Mouse (Mus musculus): ENCODE results near the gene Cipc. TPM values are rescaled to one million over a fixed set of nuclear protein-coding genes. Genes with fewer than 3 reads are reported as not detected.

Gene Cipc
- polyA plus RNA-seq, 1 experiment from 2014 or later: 24.7 TPM

DNA sequence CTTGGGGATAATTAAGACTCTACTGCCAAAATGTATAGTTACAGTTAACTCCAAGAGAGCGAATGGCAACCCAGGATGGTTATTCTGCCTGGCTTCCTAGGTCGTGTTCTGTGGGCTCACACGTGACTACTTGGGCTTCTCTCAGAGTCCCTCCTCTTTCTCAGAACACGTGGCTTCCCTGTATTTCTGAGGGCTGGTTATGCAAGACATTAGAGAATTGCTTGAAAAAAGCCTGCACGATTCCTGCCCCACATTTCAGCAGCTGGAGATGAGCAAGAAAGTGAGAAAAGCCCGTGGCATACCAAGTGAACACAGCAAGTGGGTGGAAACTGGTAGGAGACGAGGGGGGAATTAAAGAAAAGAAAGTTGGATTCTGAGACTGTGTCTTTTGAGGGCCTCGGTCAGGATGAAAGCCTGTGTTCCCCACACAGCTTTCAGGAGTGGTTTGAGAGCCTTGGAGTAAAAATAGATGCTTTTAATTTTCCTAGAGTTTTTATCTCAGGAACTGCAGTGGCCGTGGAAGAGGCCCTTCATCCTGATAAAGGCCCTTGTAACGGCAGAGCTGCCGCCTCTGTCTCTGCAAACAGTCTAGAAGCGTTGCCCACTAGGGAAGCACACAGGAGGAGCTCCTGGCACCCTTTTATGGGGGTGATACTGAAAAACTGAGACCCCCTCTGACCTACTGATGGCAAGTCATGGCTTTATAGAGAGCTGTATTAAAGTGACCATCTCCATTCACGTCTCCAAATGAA is 21.8 kb downstream of the Cipc start:
- no peak overlapping the region for H3K9ac ChIP-seq
- no peak overlapping the region for H3K27ac ChIP-seq
- no peak for ATAC-seq (ENCODE audit: low FRiP score, low read depth)
- peaks cover 11% of the 10 kb centered on the region for H3K4me1 ChIP-seq
- peaks cover 17% of the 10 kb centered on the region for H3K36me3 ChIP-seq
- no peak overlapping the region for H3K4me3 ChIP-seq
- no peaks in the 10 kb centered on the region for H3K9me3 ChIP-seq
- no peak overlapping the region for H3K4me2 ChIP-seq (replicated peaks)
- 72% methylated on average over 13 of the region's 13 CpGs for WGBS
- H3K27me3 ChIP-seq: no peaks in the 10 kb centered on the region

- Histone ChIP-seq H3K4me1 (peaks cover 17% of the 10 kb centered on the region), H3K27me3 (no peaks in the 10 kb centered on the region), H3K36me3 (peaks cover 14% of the 10 kb centered on the region), H3K27ac (no peak overlapping the region), H3K9ac (no peak overlapping the region), H3K4me3 (no peak overlapping the region), H3K4me2 (replicated peaks) (no peak overlapping the region), H3K9me3 (no peaks in the 10 kb centered on the region)
- no peak for ATAC-seq (ENCODE audit: low FRiP score, low read depth)
- WGBS: 72% methylated on average over 3 of the region's 3 CpGs
Observed at GRCm38 (mm10) chr12:86969220-86969601, 22.4 kb downstream of the Cipc start.

DNA sequence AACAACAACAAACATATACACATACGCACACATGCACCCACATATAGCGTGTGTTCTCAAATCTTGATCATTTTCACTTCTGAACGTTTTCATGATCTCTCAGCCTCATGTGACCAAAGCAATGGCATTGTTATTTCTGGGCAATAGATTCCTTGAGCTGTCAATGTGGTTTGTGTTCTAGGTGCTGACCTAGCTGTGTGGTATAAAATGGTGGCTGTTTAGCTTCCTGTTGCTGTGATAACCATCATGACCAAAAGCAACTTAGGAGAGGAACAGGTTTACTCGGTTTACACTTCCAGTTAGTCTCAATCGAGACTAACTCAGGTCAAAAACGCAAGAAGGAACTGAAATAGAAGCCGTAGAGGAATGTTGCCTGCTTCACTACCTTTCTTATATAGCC is 24.2 kb downstream of the Cipc start:
- no peak for ATAC-seq (ENCODE audit: low FRiP score, low read depth)
- H3K9me3 ChIP-seq: no peaks in the 10 kb centered on the region
- H3K4me2 ChIP-seq (replicated peaks): no peak overlapping the region
- WGBS: 90% methylated on average over 7 of the region's 7 CpGs
- H3K4me1 ChIP-seq: peaks cover 30% of the 10 kb centered on the region
- no peak overlapping the region for H3K4me3 ChIP-seq
- H3K27me3 ChIP-seq: peaks cover 8% of the 10 kb centered on the region
- H3K36me3 ChIP-seq: no peaks in the 10 kb centered on the region
- H3K27ac ChIP-seq: no peak overlapping the region
- no peak overlapping the region for H3K9ac ChIP-seq

- H3K4me3 ChIP-seq: no peak overlapping the region
- peak; percentile 44; the same call in 1 of the 2 replicates for ATAC-seq (ENCODE audit: low FRiP score, low read depth)
- no peaks in the 10 kb centered on the region for H3K9me3 ChIP-seq
- H3K36me3 ChIP-seq: no peaks in the 10 kb centered on the region
- no peak overlapping the region for H3K27ac ChIP-seq
- H3K9ac ChIP-seq: no peak overlapping the region
- WGBS: 13% methylated on average over 7 of the region's 7 CpGs
- H3K4me2 ChIP-seq (replicated peaks): 0 out of 2 replicates have a peak overlapping the region, but pooled peaks have one; percentile 0
- H3K27me3 ChIP-seq: peaks cover 26% of the 10 kb centered on the region
- H3K4me1 ChIP-seq: peaks cover 37% of the 10 kb centered on the region
Observed at GRCm38 (mm10) chr12:86973216-86973615, 26.4 kb downstream of the Cipc start.

- no peak overlapping the region for H3K4me3 ChIP-seq
- no peak overlapping the region for H3K27ac ChIP-seq
- peaks cover 38% of the 10 kb centered on the region for H3K4me1 ChIP-seq
- H3K9me3 ChIP-seq: no peaks in the 10 kb centered on the region
- no peak overlapping the region for H3K9ac ChIP-seq
- H3K27me3 ChIP-seq: peaks cover 31% of the 10 kb centered on the region
- 23% methylated on average over 8 of the region's 8 CpGs for WGBS
- H3K4me2 ChIP-seq (replicated peaks): 0 out of 2 replicates have a peak overlapping the region, but pooled peaks have one; percentile 0
- H3K36me3 ChIP-seq: no peaks in the 10 kb centered on the region
- ATAC-seq (ENCODE audit: low FRiP score, low read depth): peak; percentile 3; the same call in 1 of the 2 replicates
Observed at GRCm38 (mm10) chr12:86973706-86974105, 26.9 kb downstream of the Cipc start.

GRCm38 (mm10) chr12:86974387-86975288 is 27.8 kb downstream of the Cipc start:
- H3K27me3 ChIP-seq: peaks cover 37% of the 10 kb centered on the region
- no peak overlapping the region for H3K27ac ChIP-seq

GRCm38 (mm10) chr12:86975761-86976160 is 28.9 kb downstream of the Cipc start:
- WGBS: 49% methylated on average over 10 of the region's 10 CpGs
- peaks cover 48% of the 10 kb centered on the region for H3K27me3 ChIP-seq
- no peaks in the 10 kb centered on the region for H3K36me3 ChIP-seq
- H3K9ac ChIP-seq: no peak overlapping the region
- no peak overlapping the region for H3K4me3 ChIP-seq
- H3K9me3 ChIP-seq: no peaks in the 10 kb centered on the region
- ATAC-seq (ENCODE audit: low FRiP score, low read depth): no peak
- peaks cover 38% of the 10 kb centered on the region for H3K4me1 ChIP-seq
- H3K4me2 ChIP-seq (replicated peaks): no peak overlapping the region
- H3K27ac ChIP-seq: no peak overlapping the region

More at GRCm38 (mm10) chr12:86974387-86975288, 27.8 kb downstream of the Cipc start:
- peak overlapping the region; percentile 64 for H3K4me2 ChIP-seq (replicated peaks)
- peak overlapping the region; percentile 29 for H3K4me3 ChIP-seq
- no peaks in the 10 kb centered on the region for H3K36me3 ChIP-seq
- peak overlapping the region; percentile 36 for H3K9ac ChIP-seq
- peaks cover 38% of the 10 kb centered on the region for H3K4me1 ChIP-seq
- peak; percentile 51; the same call in 1 of the 2 replicates for ATAC-seq (ENCODE audit: low FRiP score, low read depth)
- H3K9me3 ChIP-seq: no peaks in the 10 kb centered on the region
- 7% methylated on average over 40 of the region's 40 CpGs for WGBS

GRCm38 (mm10) chr12:86976511-86977168 is 29.8 kb downstream of the Cipc start:
- peaks cover 56% of the 10 kb centered on the region for H3K27me3 ChIP-seq
- no peaks in the 10 kb centered on the region for H3K9me3 ChIP-seq
- 50% methylated on average over 6 of the region's 6 CpGs for WGBS

GRCm38 (mm10) chr12:86977833-86978232 is 31.0 kb downstream of the Cipc start:
- WGBS: 13% methylated on average over 15 of the region's 15 CpGs
- 0 out of 2 replicates have a peak, but pooled peaks have one; percentile 41 for ATAC-seq (ENCODE audit: low FRiP score, low read depth)
- peaks cover 68% of the 10 kb centered on the region for H3K27me3 ChIP-seq

More at GRCm38 (mm10) chr12:86976511-86977168, 29.8 kb downstream of the Cipc start:
- Histone ChIP-seq H3K4me1 (peaks cover 38% of the 10 kb centered on the region), H3K9ac (no peak overlapping the region), H3K36me3 (no peaks in the 10 kb centered on the region), H3K27ac (no peak overlapping the region), H3K4me2 (replicated peaks) (no peak overlapping the region), H3K4me3 (no peak overlapping the region)
- no peak for ATAC-seq (ENCODE audit: low FRiP score, low read depth)

GRCm38 (mm10) chr12:86981180-86981579 is 34.3 kb downstream of the Cipc start:
- no peak overlapping the region for H3K9ac ChIP-seq
- no peaks in the 10 kb centered on the region for H3K9me3 ChIP-seq
- no peak overlapping the region for H3K27ac ChIP-seq
- peaks cover 94% of the 10 kb centered on the region for H3K27me3 ChIP-seq
- no peak overlapping the region for H3K4me2 ChIP-seq (replicated peaks)
- H3K4me3 ChIP-seq: no peak overlapping the region
- H3K36me3 ChIP-seq: no peaks in the 10 kb centered on the region
- peaks cover 12% of the 10 kb centered on the region for H3K4me1 ChIP-seq
- whole genome bisulfite sequencing: 28% methylated on average over 9 of the region's 9 CpGs
- ATAC-seq (ENCODE audit: low FRiP score, low read depth): no peak

More at GRCm38 (mm10) chr12:86977833-86978232, 31.0 kb downstream of the Cipc start:
- no peak overlapping the region for H3K27ac ChIP-seq
- H3K36me3 ChIP-seq: no peaks in the 10 kb centered on the region
- no peak overlapping the region for H3K9ac ChIP-seq
- no peaks in the 10 kb centered on the region for H3K9me3 ChIP-seq
- H3K4me1 ChIP-seq: peaks cover 35% of the 10 kb centered on the region
- H3K4me3 ChIP-seq: no peak overlapping the region
- H3K4me2 ChIP-seq (replicated peaks): peak overlapping the region; percentile 21; the same call in 1 of the 2 replicates

DNA sequence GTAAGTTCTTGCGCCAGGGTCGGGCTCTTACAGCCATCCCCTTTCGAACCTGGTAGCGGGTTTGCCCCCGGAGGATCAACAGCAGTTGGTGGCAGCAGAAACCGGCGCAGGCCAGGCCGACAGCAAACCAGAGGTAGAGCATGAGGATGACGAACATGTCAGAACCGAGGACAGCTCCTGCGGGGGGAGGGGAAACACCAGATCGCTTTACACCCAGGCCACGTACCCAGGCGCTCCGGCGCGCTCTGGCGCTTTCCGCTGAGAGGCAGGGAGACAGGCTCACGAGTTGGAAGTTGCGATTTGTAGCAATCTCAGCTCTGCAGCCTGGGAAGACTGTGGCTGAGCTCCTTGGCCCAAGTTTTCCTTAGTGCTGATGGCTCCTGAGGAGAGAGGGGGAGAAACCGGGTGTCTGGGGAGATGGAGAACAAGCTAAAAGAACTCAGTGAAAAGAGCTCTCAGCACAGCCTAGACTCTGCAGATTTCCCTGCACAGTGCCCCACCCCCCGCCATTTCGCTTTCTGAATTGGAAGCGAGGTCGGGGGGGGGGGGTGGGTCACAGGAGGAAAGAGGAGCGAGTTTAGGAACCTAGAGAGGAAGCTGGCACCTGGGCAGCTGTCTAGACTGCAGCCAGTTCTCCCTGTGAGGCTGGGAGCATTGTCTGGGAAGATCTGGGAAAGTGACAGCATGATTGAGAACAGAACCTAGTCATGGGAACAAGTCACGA is 36.8 kb downstream of the Cipc start:
- peak; percentile 61; the same call in 1 of the 2 replicates for ATAC-seq (ENCODE audit: low FRiP score, low read depth)
- peak overlapping the region; percentile 38 for H3K4me2 ChIP-seq (replicated peaks)
- 2% methylated on average over 28 of the region's 28 CpGs for WGBS

More for the DNA sequence above, 36.8 kb downstream of the Cipc start:
- H3K27ac ChIP-seq: no peak overlapping the region
- H3K9me3 ChIP-seq: no peaks in the 10 kb centered on the region
- no peak overlapping the region for H3K9ac ChIP-seq
- no peaks in the 10 kb centered on the region for H3K36me3 ChIP-seq
- H3K27me3 ChIP-seq: peaks cover 96% of the 10 kb centered on the region
- 0 out of 2 replicates have a peak, but pooled peaks cover 4% of the 10 kb centered on the region for H3K4me1 ChIP-seq
- no peak overlapping the region for H3K4me3 ChIP-seq

Measured in limb, embryonic 13.5 days (tissue).